Mouse (Mus musculus) megakaryocyte, embryonic 14.5 days (primary cell): ENCODE results near the gene Gzmb. TPM values are rescaled to one million over a fixed set of nuclear protein-coding genes. Genes with fewer than 3 reads are reported as not detected.
"Not testable (repeated sequence)": the region's sequence is repeated elsewhere in the genome, so short reads cannot be mapped to it uniquely, and the experiment has no call there.

Source experiments
- H3K27me3 ChIP-seq: replicated peaks from 2 replicates; pipeline ENCODE3; 2012; ENCODE audit warnings: inconsistent platforms
- H3K36me3 ChIP-seq: replicated peaks from 2 replicates; pipeline ENCODE3; 2012; ENCODE audit warnings: low read length, inconsistent platforms, mixed read lengths
- H3K4me1 ChIP-seq: 2 replicates; pipeline ENCODE4 v1.6.1; 2012; ENCODE audit warnings: inconsistent platforms
- H3K4me3 ChIP-seq: replicated peaks from 2 replicates; pipeline ENCODE3; 2012; ENCODE audit warnings: moderate library complexity, mild to moderate bottlenecking, inconsistent platforms
- H3K9me3 ChIP-seq: 2 replicates; pipeline ENCODE4 v1.6.1; 2012; ENCODE audit warnings: inconsistent platforms
- FLI1 ChIP-seq: IDR thresholded peaks from 2 replicates; pipeline ENCODE4 v1.6.1; 2012; ENCODE audit warnings: low read length, inconsistent platforms, mixed read lengths
- GATA1 ChIP-seq: IDR thresholded peaks from 3 replicates; pipeline ENCODE4 v1.6.1; 2012; ENCODE audit warnings: mixed read lengths, low read length, inconsistent platforms, borderline replicate concordance
- polyA plus RNA-seq: library from polyadenylated mRNA; stranded (reverse); fragments of >175 nt; gene quantifications from 2 replicates; pipeline ENCODE4 v1.2.3, GENCODE M21; 2012; ENCODE audit warnings: low replicate concordance; ENCODE audit not compliant: insufficient read depth

Gene Gzmb
- polyA plus RNA-seq, 1 experiment: 0.65 TPM

DNA sequence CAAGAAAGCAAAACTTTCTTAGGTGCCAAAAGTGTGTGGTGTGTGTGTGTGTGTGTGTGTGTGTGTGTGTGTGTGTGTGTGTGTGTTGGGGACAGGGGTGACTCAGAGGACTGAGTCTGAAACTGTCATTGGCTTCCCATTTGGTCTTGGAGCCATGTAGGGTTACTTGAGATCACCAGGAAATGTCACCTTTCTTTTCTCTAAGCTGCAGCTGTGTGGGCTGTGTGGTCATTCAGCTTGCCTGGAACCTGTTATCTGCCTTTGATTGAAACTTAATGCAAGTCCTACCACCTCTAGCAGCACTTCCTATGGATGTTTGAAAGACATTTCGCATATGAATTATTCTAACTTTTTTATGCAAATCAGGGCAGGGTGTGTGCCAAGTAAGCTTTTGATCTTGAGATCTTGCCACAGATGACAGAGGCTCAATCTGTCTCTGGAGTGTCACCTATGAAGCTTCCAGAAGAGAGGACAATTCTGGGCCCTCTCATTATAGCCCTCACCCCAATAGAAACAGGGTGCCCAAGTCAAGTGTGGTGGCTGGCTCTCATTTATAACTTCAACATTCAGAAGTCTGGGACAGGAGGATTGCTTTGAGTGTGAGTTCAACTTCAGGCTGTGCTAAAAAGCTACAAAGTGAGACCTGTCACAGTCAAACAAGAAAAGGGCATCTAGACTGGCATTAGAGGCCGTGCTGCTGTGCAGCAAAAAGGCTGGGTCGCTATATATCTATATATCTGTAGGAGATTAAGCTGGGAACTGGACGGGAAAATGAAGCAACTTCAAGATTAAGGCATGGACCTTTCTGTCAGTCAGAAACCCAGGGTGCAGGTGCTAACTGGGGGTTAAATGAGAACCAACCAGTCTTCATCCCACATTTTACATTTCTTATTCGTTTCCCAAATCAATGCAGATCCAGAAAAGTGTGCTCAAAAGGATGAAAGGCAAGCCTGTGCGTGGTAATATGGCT lies 22.6 kb upstream of the Gzmb start:
- Histone ChIP-seq H3K4me1 (peaks cover 24% of the 10 kb centered on the region), H3K27me3 (peaks cover 4% of the 10 kb centered on the region)

DNA sequence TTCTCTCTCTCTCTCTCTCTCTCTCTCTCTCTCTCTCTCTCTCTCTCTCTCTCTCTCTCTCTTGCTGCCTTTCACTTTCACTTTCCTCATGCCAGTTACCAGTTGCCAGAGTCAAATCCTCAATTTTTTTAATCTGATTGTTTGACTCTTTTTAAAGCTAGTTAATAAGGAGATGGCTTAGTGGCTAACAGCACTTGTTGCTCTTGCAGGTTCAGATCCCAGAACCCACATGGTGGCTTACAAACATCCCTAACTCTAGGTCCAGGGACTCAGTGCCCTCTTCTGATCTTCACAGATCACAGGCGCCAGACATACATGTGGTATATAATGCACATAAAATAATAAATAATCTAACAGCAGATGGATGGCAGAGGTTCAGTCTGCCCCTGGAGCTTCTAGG lies 21.8 kb upstream of the Gzmb start:
- Histone ChIP-seq H3K36me3 (no peaks in the 10 kb centered on the region), H3K4me3 (no peak overlapping the region), H3K9me3 (no peaks in the 10 kb centered on the region), H3K27me3 (peaks cover 4% of the 10 kb centered on the region), H3K4me1 (peaks cover 24% of the 10 kb centered on the region)
- no peak for TF ChIP-seq FLI1
- TF ChIP-seq GATA1: no peak

More for the DNA sequence above, 22.6 kb upstream of the Gzmb start:
- no peaks in the 10 kb centered on the region for H3K36me3 ChIP-seq
- TF ChIP-seq FLI1 (no peak), GATA1 (no peak)
- H3K4me3 ChIP-seq: no peak overlapping the region
- H3K9me3 ChIP-seq: no peaks in the 10 kb centered on the region

DNA sequence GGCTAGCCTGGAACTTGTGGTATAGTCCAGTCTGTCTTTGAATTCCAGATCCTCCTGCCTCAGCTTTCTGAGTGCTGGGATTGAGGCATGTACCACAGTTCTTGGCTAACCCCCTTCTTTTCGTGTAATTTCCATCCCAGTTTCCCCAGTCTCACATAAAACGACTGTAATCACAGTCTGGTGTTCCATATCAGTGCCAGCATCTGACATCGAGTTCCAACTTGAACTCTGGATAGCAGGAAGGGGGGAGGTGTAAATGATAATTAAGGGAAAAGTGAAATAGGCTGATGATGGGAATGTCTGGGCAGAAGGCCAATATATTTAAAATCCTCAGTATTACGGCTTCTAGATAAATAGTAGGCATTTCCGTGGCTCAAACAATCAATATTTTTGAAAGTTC lies 19.0 kb upstream of the Gzmb start:
- H3K4me1 ChIP-seq: peaks cover 13% of the 10 kb centered on the region; the same call in 1 of the 2 replicates
- H3K4me3 ChIP-seq: no peak overlapping the region
- TF ChIP-seq GATA1: no peak

DNA sequence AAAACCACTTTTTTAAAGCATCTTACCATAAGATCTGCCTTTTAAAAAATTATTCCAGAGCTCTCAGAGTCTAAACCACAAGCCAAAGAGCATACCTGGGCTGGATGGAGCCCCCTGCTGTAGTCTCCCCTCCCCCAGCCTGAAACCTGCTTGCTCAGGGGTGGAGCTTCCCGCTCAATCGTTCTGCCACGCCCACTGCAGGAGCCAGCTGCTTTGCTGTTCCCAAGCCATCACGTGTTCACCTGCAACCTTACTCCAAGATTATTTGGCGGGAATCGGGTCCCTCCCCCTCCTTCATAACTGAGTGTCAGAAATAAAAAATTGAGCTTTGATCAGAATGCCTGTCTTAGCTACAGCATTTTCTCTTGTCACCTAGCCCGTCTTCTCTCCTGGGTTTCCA lies 16.6 kb upstream of the Gzmb start:
- not testable (repeated sequence) for H3K27me3 ChIP-seq, H3K4me3 ChIP-seq, H3K9me3 ChIP-seq, H3K4me1 ChIP-seq, H3K36me3 ChIP-seq

More for the DNA sequence above, 19.0 kb upstream of the Gzmb start:
- Histone ChIP-seq H3K9me3 (no peaks in the 10 kb centered on the region), H3K36me3 (no peaks in the 10 kb centered on the region), H3K27me3 (peaks cover 4% of the 10 kb centered on the region)

DNA sequence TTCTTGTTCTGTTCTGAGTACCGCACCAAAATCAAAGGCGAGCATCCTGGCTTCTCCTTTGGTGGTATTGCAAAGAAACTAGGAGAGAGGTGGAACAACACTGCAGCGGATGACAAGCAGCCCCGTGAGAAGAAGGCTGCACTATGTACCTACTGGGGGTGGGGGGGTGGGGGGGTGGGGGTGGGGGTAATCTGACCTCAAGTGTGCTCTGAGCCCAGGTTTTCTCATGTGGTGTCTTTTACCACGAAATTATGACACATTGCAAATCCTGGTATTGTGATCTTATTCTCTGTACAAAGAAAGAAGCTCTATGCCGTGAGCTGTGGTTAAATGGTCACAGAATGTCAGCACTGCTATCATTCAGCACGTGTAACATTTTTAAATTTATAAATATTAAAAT lies 14.0 kb upstream of the Gzmb start:
- H3K4me1 ChIP-seq, H3K9me3 ChIP-seq, H3K27me3 ChIP-seq, H3K4me3 ChIP-seq, H3K36me3 ChIP-seq: not testable (repeated sequence)

DNA sequence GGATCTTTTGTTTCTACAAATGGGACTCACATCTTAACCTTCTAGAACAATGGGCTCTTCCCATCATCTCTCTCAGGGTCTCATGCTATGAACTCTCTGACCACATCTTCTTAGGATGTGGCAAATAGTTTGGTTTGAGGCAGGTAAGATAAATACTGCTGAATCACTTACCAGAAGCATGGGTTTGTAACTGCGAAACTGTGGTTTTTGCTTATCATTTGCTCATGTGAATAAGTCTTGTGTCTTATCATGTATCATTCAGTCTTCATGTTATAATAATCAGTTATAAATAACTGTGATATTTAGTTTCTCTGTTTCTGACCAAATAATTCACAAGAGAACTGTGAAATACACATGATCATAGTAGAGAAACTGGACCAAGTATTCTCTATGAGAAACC lies 4.0 kb upstream of the Gzmb start:
- Histone ChIP-seq H3K4me3 (no peak overlapping the region), H3K36me3 (no peaks in the 10 kb centered on the region), H3K9me3 (no peaks in the 10 kb centered on the region), H3K4me1 (peaks cover 8% of the 10 kb centered on the region), H3K27me3 (peaks cover 12% of the 10 kb centered on the region)
- TF ChIP-seq FLI1 (no peak), GATA1 (no peak)

DNA sequence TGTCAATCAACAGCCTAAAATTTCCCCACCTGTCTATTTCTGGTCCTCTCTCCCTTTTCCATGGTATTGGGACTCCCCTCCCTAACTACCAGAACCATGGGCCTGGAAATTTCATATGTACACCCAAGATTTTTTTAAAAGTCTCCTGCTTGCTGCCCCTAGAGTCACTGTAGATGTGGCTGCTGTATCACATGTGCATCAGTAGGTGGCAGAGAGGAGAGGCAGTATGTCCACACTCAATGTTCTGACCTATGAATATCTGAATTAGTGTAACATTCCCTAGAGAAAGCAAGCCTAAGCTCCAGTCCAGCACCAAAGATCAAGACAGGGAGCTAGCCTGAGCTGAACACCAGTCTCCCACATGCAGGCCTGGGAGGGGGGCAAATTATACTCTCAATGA lies 21.7 kb downstream of the Gzmb start:
- H3K4me1 ChIP-seq: no peaks in the 10 kb centered on the region
- H3K36me3 ChIP-seq: no peaks in the 10 kb centered on the region
- peaks cover 14% of the 10 kb centered on the region for H3K27me3 ChIP-seq
- no peak overlapping the region for H3K4me3 ChIP-seq
- TF ChIP-seq FLI1 (no peak), GATA1 (no peak)
- H3K9me3 ChIP-seq: no peaks in the 10 kb centered on the region

DNA sequence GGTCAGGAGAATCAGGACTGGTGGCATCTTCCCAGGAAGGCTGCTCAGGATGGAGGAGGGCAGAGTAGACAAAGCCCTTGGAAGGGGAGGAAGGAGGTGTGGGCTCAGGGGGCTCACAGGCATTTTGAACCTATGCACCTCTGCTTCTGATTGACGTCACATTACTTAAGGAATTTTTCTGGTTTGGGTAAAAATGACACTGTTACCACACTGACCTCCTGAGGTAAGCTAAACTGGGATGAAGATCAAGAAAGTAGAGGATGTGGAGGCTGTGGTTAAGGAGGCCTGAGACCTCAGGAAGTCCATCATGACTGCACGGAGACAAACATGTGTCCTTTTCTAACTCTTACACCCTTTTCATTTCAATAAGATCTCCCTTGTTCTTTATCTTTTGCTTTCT lies 27.5 kb downstream of the Gzmb start, which contains the start of gene Gzmc:
Gene Gzmc, minus strand, starts transcription at position 101 of the 400 bp plus-strand sequence.
- Histone ChIP-seq H3K4me3 (no peak within 1 kb of the TSS), H3K4me1 (peaks cover 6% of the 10 kb centered on the region), H3K36me3 (no peaks in the 10 kb centered on the region), H3K9me3 (no peaks in the 10 kb centered on the region), H3K27me3 (peaks cover 23% of the 10 kb centered on the region)
- TF ChIP-seq GATA1: no peak
- no peak for TF ChIP-seq FLI1

DNA sequence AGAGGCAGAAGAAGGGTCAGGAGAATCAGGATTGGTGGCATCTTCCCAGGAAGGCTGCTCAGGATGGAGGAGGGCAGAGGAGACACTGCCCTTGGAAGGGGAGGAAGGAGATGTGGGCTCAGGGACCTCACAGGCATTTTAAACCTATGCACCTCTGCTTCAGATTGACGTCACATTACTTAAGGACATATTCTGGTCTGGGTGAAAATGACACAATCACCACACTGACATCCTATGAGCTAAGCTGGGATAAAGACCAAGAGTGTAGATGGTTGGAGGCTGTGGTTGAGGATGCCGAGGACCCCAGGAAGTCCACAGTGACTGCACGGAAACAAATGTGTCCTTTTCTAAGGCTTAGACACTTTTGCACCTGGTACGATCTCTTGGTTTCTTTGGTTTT lies 50.7 kb downstream of the Gzmb start, which contains the start of gene Gzmf:
Gene Gzmf, minus strand, starts transcription at position 101 of the 400 bp plus-strand sequence.
- H3K9me3 ChIP-seq: no peaks in the 10 kb centered on the region
- no peak within 1 kb of the TSS for H3K4me3 ChIP-seq
- no peaks in the 10 kb centered on the region for H3K4me1 ChIP-seq
- no peak for TF ChIP-seq GATA1
- H3K27me3 ChIP-seq: peaks cover 5% of the 10 kb centered on the region
- H3K36me3 ChIP-seq: no peaks in the 10 kb centered on the region

Other genes starting within 250 kb of the Gzmb start
- gene Mcpt1, start 244.3 kb downstream of the Gzmb start, polyA plus RNA-seq: not detected in 2 replicates
- gene Mcpt9, start 231.8 kb downstream of the Gzmb start, polyA plus RNA-seq: not detected in 2 replicates
- gene Mcpt2, start 220.2 kb downstream of the Gzmb start, polyA plus RNA-seq: not detected in 2 replicates
- not detected in 2 replicates for gene Mcpt4, start 199.9 kb downstream of the Gzmb start, polyA plus RNA-seq
- gene Mcpt8, start 177.0 kb downstream of the Gzmb start, polyA plus RNA-seq: 2.0 TPM in 1 of 2 replicates, not detected in the other
- gene Ctsg, start 159.7 kb downstream of the Gzmb start, polyA plus RNA-seq: 41.8 TPM in 1 of 2 replicates, not detected in the other
- gene Gzme, start 141.6 kb downstream of the Gzmb start, polyA plus RNA-seq: not detected in 2 replicates
- gene Gzmd, start 129.7 kb downstream of the Gzmb start, polyA plus RNA-seq: not detected in 2 replicates
- not detected in 2 replicates for gene Gzmg, start 102.7 kb downstream of the Gzmb start, polyA plus RNA-seq
- not detected in 2 replicates for gene Gzmn, start 87.7 kb downstream of the Gzmb start, polyA plus RNA-seq
- not detected in 2 replicates for gene Gzmf, start 50.8 kb downstream of the Gzmb start, polyA plus RNA-seq
- 0.38 TPM in 1 of 2 replicates, not detected in the other for gene Gzmc, start 27.6 kb downstream of the Gzmb start, polyA plus RNA-seq
- not detected in 2 replicates for gene Atp12a, start 102.8 kb upstream of the Gzmb start, polyA plus RNA-seq
- not detected in 2 replicates for gene Rnf17, start 140.3 kb upstream of the Gzmb start, polyA plus RNA-seq